Mouse (Mus musculus) midbrain, embryonic 14.5 days (tissue): ENCODE measurements around the gene Aanat. TPM values are rescaled to one million over a fixed set of nuclear protein-coding genes. Genes with fewer than 3 reads are reported as not detected.

Experiments
- ATAC-seq: fragments of 200-750 bp; cut with Nextera tagmentation; 2 replicates; pipeline ENCODE4 v1.8.0; 2017; ENCODE audit warnings: moderate number of reproducible peaks, moderate library complexity; ENCODE audit not compliant: low FRiP score, low TSS enrichment
- DNase-seq: peaks from one replicate; pipeline ENCODE4 v3.0.0-alpha.2; 2015
- H3K27ac ChIP-seq: fragments of 300-500 bp; sonication (generic); replicated peaks from 2 replicates; pipeline ENCODE4 v1.5.1; 2014; ENCODE audit warnings: mild to moderate bottlenecking, low read depth, low read length, moderate library complexity
- H3K27me3 ChIP-seq: fragments of 300-500 bp; sonication (generic); 2 replicates; pipeline ENCODE4 v1.6.1; 2014; ENCODE audit warnings: low read length, control low read depth, mixed read lengths; ENCODE audit not compliant: control insufficient read depth, insufficient read depth
- H3K36me3 ChIP-seq: fragments of 300-500 bp; sonication (generic); 2 replicates; pipeline ENCODE4 v1.6.1; 2014; ENCODE audit warnings: low read length, control low read depth; ENCODE audit not compliant: control insufficient read depth, insufficient read depth
- H3K4me1 ChIP-seq: fragments of 300-500 bp; sonication (generic); 2 replicates; pipeline ENCODE4 v1.6.1; 2014; ENCODE audit warnings: mild to moderate bottlenecking, antibody characterized with exemption, low read length, control low read depth; ENCODE audit not compliant: control insufficient read depth, insufficient read depth
- H3K4me2 ChIP-seq: fragments of 300-500 bp; sonication (generic); 2 replicates; pipeline ENCODE4 v1.6.1; 2014; ENCODE audit warnings: mild to moderate bottlenecking, low read length, moderate library complexity
- H3K4me3 ChIP-seq: fragments of 300-500 bp; sonication (generic); replicated peaks from 2 replicates; pipeline ENCODE4 v1.5.1; 2014; ENCODE audit warnings: low read depth, low read length
- H3K9ac ChIP-seq: fragments of 300-500 bp; sonication (generic); replicated peaks from 2 replicates; pipeline ENCODE4 v1.6.1; 2014; ENCODE audit warnings: mild to moderate bottlenecking, low read length, moderate library complexity
- H3K9me3 ChIP-seq: fragments of 300-500 bp; sonication (generic); 2 replicates; pipeline ENCODE4 v1.6.1; 2016; ENCODE audit warnings: low read length, control low read depth, mixed read lengths; ENCODE audit not compliant: control insufficient read depth
- WGBS: fragments of 180-500 bp; shearing (Covaris S2); extraction: QIAGEN DNeasy Blood & Tissue Kit; methylation state at CpG from one replicate; pipeline ENCODE4 v1.1.7; 2014; 5-methylcytosine and 5-hydroxymethylcytosine counted together
- polyA plus RNA-seq: library from polyadenylated mRNA; unstranded; fragments of >200 nt; fragmentation: Nextera tagmentation; extraction: Ambion mirVana; gene quantifications from 2 replicates; pipeline ENCODE4 v1.2.1, GENCODE M21; 2014

Aanat gene
- polyA plus RNA-seq, 1 experiment from 2014 or later = 0.49 TPM

DNA sequence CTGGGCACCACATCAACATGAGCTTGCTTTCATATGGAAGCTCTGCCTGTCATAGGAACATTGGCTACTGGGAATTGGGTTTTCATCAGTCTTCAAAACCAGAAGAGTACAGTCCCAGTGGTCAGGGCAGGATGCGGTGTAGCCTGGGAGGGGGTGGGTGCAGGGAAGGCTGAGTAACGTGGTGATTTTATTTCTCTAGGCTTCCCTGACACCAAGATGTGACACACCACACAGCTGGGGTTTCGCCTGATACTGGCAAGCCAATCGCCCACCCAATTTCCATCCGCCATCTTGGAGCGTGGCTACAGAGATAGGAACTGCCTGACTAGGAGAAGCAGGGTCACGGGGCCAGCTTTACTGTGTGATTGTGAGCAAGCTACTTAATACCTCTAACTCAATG is 32.4 kb downstream of the Aanat start:
- no peak for DNase-seq
- no peaks in the 10 kb centered on the region for H3K36me3 ChIP-seq
- H3K4me2 ChIP-seq = no peak overlapping the region
- H3K4me3 ChIP-seq = no peak overlapping the region
- WGBS = 92% methylated on average over 7 of the region's 7 CpGs
- H3K9ac ChIP-seq = no peak overlapping the region
- peaks cover 5% of the 10 kb centered on the region; the same call in 1 of the 2 replicates for H3K27me3 ChIP-seq
- no peaks in the 10 kb centered on the region; the same call in 1 of the 2 replicates for H3K4me1 ChIP-seq
- H3K9me3 ChIP-seq = no peaks in the 10 kb centered on the region
- no peak for ATAC-seq
- H3K27ac ChIP-seq = no peak overlapping the region

DNA sequence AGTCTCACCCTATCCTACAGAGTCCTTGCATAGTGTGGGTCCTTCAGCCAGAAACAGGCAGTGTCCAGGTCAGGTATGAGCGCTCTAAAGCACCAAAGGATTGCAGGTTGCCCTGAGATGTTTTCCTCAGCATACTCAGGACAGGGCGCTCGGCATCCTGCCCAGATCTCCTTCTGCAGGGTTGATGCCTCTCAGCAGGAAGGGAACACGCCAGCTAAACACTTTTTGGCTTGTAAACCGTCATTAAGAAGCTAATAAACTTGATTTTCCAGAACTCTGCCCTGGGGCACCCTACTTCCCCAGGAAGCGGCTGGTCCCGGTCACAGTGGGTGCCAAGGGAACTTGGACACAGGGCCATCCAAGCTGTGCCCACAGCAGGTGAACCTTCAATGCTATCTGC is 32.9 kb downstream of the Aanat start:
- 87% methylated on average over 7 of the region's 7 CpGs for WGBS
- H3K27me3 ChIP-seq = peaks cover 10% of the 10 kb centered on the region; the same call in 1 of the 2 replicates
- no peak overlapping the region for H3K4me3 ChIP-seq
- no peak overlapping the region for H3K27ac ChIP-seq
- no peak overlapping the region for H3K9ac ChIP-seq
- DNase-seq (no peak), ATAC-seq (no peak)
- no peaks in the 10 kb centered on the region for H3K9me3 ChIP-seq
- H3K4me2 ChIP-seq = no peak overlapping the region
- H3K4me1 ChIP-seq = peaks cover 5% of the 10 kb centered on the region; the same call in 1 of the 2 replicates
- H3K36me3 ChIP-seq = no peaks in the 10 kb centered on the region

DNA sequence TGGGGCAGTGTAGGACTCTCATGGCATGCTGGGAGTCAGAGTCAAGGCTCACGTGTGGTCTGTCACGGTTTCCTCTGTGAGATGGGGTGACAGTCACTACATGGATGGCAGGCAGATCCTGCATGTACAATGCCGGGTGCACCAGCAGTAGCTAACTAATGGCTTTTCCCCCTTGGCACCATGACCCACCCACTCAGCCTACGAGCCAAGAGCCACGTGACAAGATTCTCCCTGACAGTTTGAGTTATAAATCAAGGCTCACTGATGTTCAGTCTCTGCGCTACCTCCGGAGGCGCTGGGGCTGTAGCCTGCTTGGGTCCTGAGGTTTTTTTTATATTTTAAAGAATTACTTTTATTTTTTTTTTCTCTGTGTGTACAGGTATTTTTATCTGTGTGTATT is 33.3 kb downstream of the Aanat start:
- Histone ChIP-seq H3K27me3 (peaks cover 14% of the 10 kb centered on the region), H3K36me3 (no peaks in the 10 kb centered on the region), H3K4me1 (peaks cover 5% of the 10 kb centered on the region; the same call in 1 of the 2 replicates), H3K4me2 (no peak overlapping the region), H3K9me3 (no peaks in the 10 kb centered on the region), H3K27ac (no peak overlapping the region), H3K9ac (no peak overlapping the region), H3K4me3 (no peak overlapping the region)
- 85% methylated on average over 8 of the region's 8 CpGs for WGBS
- no peak for DNase-seq
- no peak for ATAC-seq

GRCm38 (mm10) chr11:116620073-116620472 is 33.8 kb downstream of the Aanat start:
- Histone ChIP-seq H3K4me2 (no peak overlapping the region), H3K4me1 (peaks cover 5% of the 10 kb centered on the region; the same call in 1 of the 2 replicates), H3K27me3 (peaks cover 19% of the 10 kb centered on the region), H3K4me3 (no peak overlapping the region), H3K36me3 (no peaks in the 10 kb centered on the region), H3K9ac (no peak overlapping the region), H3K27ac (no peak overlapping the region), H3K9me3 (no peaks in the 10 kb centered on the region)
- 42% methylated on average over 9 of the region's 9 CpGs for WGBS
- DNase-seq (peak; percentile 10), ATAC-seq (no peak)

DNA sequence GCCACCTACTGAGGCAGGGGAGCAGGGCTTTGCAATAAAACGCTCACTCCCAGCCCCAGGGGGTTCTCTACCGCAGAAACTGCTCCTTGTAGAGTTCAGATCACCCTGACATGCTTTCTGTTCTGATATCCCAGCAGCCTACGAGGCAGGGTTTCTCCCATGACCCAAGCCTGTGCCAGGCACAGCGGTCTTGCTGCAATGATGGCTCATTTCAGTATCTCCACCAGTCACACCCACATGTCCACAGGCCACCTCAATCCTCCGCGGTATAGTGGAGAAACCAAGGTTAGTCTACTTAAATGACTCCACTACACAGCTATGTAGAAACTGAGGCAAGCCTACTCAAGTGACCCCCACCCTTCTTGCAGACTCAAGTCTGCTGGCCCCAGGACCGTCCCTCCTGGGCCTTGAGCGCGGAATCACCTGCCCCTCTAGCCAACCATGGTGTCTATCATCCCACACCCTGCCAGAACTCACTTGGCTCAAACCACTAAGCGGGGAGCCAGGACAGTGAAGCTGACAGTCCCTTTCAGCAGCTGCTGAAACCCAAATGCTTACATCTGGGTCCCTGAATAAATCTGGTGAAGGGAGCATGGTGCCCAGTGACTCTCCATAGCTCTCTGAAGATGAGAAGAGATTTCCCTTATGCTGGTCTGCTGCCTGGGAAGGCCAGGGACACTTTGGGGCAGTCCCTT is 34.5 kb downstream of the Aanat start:
- Histone ChIP-seq H3K9me3 (no peaks in the 10 kb centered on the region), H3K9ac (no peak overlapping the region), H3K27ac (no peak overlapping the region), H3K27me3 (peaks cover 23% of the 10 kb centered on the region), H3K36me3 (no peaks in the 10 kb centered on the region), H3K4me1 (peaks cover 5% of the 10 kb centered on the region; the same call in 1 of the 2 replicates), H3K4me2 (no peak overlapping the region), H3K4me3 (no peak overlapping the region)
- no peak for ATAC-seq
- DNase-seq = no peak
- WGBS = 75% methylated on average over 10 of the region's 10 CpGs

DNA sequence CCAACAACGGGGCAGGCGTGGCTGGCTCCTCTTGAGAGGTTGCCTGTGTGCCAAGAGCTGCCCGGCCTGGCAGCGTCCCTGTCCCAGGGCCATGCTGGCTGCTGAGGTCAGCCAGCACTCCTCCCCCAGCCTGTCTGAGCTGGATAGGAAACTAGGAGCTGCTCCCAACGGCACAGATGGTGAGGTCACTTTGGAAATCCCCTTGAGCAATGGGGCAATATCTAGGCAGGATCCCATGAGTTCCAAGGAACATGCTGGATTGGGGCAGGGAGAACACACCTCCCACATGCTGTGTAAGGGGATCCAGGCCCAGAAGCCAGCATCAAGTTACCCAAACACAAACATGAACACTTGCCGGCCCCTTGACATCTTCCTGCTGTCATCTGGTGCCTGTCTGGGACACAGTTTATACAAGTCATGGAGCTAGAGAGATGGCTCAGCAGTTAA is 35.0 kb downstream of the Aanat start:
- 66% methylated on average over 6 of the region's 6 CpGs for WGBS
- Histone ChIP-seq H3K9ac (no peak overlapping the region), H3K27ac (no peak overlapping the region), H3K9me3 (no peaks in the 10 kb centered on the region), H3K4me2 (no peak overlapping the region), H3K4me3 (no peak overlapping the region), H3K36me3 (no peaks in the 10 kb centered on the region), H3K4me1 (peaks cover 5% of the 10 kb centered on the region; the same call in 1 of the 2 replicates), H3K27me3 (peaks cover 23% of the 10 kb centered on the region)
- ATAC-seq (no peak), DNase-seq (peak; percentile 15)

DNA sequence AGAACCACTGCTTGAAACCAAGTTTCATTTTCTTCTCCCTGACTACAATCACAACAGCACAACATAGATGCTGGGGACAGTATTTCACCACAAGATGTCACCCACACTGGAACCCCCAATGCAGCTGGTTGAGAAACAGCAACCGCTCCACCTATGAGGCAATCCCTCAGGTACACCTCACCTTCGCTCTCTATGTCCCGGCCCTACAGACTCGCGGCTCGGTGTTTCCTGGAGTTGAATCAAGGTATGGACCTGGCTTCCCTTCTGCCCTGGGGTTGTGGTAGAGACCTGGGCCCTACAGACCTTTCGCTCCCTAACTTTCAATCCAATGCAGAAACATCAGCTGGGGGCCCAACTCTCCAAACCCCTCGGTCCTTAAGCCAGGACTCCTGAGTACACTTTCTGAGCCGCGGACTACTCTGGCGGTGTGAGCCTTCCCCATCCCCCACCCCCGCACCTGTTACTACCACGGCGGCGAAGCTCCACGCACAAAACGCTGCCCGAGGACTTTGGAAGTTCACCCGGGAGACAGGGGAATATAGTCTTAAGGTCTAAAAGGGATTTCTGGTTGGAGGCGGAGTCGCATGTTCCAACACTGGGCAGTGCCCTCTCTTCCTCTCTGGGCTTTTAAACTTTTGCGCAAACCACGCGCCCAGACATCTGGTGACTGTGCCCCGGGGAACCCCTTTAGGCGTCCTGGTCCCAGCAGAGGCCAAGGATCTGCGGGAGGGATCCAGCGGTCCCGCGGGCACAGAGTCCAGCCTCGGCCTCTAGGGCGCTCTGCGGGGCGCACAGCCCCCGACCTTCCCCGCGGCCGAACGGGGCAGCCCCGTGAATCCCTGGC is 37.3 kb downstream of the Aanat start:
- H3K4me1 ChIP-seq = peaks cover 5% of the 10 kb centered on the region; the same call in 1 of the 2 replicates
- H3K27me3 ChIP-seq = peaks cover 23% of the 10 kb centered on the region
- peak overlapping the region; percentile 36 for H3K4me3 ChIP-seq
- H3K4me2 ChIP-seq = peak overlapping the region; percentile 59
- H3K27ac ChIP-seq = no peak overlapping the region
- peak; percentile 8 for DNase-seq
- 0 out of 2 replicates have a peak overlapping the region, but pooled peaks have one; percentile 20 for H3K9ac ChIP-seq
- 7% methylated on average over 40 of the region's 40 CpGs for WGBS
- ATAC-seq = no peak
- no peaks in the 10 kb centered on the region for H3K9me3 ChIP-seq
- H3K36me3 ChIP-seq = no peaks in the 10 kb centered on the region

DNA sequence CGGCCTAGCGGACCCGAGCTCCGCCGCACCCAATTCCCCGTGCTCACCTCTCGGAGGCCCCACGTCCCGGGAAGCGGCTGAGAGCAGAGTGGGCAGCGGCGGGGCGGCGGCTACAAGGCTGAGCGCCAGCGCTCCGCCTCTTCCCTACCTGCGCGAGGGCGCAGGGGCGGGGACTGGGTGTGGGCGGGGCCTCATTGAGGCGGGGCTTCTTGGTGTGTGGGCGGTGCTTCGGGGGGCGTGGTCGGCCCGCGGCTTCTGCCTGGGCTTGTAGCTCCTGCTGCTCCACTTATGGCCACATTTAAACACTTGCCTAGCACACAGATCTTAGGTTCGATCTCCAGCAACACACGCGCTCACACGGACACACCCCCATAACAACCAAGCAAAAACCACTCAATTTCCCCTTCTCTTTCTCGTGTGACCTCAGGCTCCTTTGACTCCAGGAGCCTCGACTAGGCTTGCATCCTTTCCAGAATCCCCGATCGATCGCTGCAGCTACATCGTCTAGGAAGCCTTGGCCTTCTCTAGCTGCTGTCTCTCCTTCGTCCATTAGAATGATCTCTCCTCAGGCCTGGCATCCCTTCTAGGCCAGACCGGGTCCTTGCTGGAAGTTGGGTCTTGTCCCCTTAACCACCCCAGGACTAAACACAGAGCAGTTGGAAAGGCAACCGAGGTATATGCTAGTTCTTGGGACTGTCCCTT is 38.0 kb downstream of the Aanat start:
- H3K4me2 ChIP-seq = peak overlapping the region; percentile 59
- H3K4me3 ChIP-seq = peak overlapping the region; percentile 36
- H3K27ac ChIP-seq = no peak overlapping the region
- peaks cover 23% of the 10 kb centered on the region for H3K27me3 ChIP-seq
- DNase-seq = peak; percentile 59
- H3K9me3 ChIP-seq = no peaks in the 10 kb centered on the region
- ATAC-seq = peak; percentile 43; the same call in 1 of the 2 replicates
- H3K36me3 ChIP-seq = no peaks in the 10 kb centered on the region
- WGBS = 12% methylated on average over 42 of the region's 42 CpGs
- H3K4me1 ChIP-seq = peaks cover 5% of the 10 kb centered on the region; the same call in 1 of the 2 replicates
- H3K9ac ChIP-seq = 0 out of 2 replicates have a peak overlapping the region, but pooled peaks have one; percentile 20
